In the genomic region with DNA sequence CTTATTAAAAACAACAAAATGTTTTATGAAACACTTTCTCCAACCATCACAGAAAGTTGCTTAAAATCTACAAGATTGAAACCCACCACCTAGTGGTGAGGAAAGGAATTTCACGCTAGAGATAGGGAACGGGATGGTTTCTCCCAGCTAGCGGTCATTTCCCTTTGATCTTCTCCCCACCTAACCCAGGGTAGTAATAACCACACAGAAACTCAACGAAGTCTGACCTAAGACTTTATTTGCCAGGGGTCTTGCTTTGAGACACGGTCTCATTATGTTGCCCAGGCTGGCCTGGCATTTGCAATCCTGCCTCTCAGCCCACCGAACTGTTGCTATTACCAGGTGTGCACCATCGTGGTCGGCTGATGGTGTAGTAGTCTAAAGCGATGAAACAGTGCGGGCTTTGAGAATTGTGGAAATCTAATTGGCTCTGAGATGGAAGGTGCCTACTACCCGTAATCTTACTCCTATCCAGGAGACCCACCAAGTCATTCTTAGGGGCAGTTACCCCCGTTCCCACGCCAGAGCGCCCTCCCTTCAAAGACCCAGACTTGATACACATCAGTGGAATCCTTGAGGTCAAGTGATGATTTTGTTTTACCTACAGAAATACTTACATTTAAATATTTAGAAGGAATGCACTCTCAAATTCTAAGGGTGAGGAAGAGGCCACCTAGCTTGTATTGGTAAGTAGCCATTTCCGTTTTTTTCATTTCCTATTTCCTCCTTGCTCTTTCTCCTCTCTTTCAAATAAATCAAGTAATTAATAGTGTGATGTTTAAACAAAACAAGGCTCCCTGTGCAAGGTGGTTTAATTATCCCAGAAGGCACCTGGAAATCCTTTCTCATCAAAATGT, we compare ENCODE assay signal across 8 mouse cellular contexts. TPM values are rescaled to one million over a fixed set of nuclear protein-coding genes. Genes with fewer than 3 reads are reported as not detected.
DNase-seq lines count a peak whose midpoint lies in the region; ATAC-seq lines count a peak whose summit lies in the region.

No protein-coding gene starts in this region.

- peak; percentile 31 to 81 for DNase-seq in adrenal gland, adult (ENCODE audit: inconsistent age in 2 of 2, low spot score in 1 of 2)
- no peak for DNase-seq in adrenal gland, postnatal 4 days (ENCODE audit: low spot score in 2 of 2)
- peak; percentile 83 for DNase-seq in adipocyte (ENCODE audit: low spot score)
- peak; percentile 81 for DNase-seq in embryonic facial prominence, embryonic 11.5 days (ENCODE audit: low spot score)
- DNase-seq in heart, postnatal 14 days = peak; percentile 7 to 33
- peak; percentile 51 for DNase-seq in layer of hippocampus, adult 11-12 months (ENCODE audit: low spot score)
- peak; percentile 20 for DNase-seq in lung, postnatal 25 days (ENCODE audit: low spot score)
- DNase-seq in retina, postnatal 7 days (ENCODE audit: low read depth, low spot score) = peak; percentile 55

- no peak overlapping the region for H3K9ac ChIP-seq in embryonic facial prominence, embryonic 11.5 days (replicated peaks; ENCODE audit: low read length)

- H3K9me3 ChIP-seq in embryonic facial prominence, embryonic 11.5 days (replicated peaks; ENCODE audit: control insufficient read depth, low read length) = no peaks in the 10 kb centered on the region

- H3K36me3 ChIP-seq in embryonic facial prominence, embryonic 11.5 days (replicated peaks; ENCODE audit: control insufficient read depth, insufficient read depth, low read depth, low read length) = no peaks in the 10 kb centered on the region

- H3K4me1 ChIP-seq in embryonic facial prominence, embryonic 11.5 days (ENCODE audit: control insufficient read depth, insufficient read depth, low read length) = no peaks in the 10 kb centered on the region; the same call in 1 of the 2 replicates

- 12% methylated on average over 15 of the region's 15 CpGs for WGBS in embryonic facial prominence, embryonic 11.5 days

- intact Hi-C loops in heart, postnatal 14 days (cut with DNase I) = loop anchor here (5.0 kb wide), 1 partner anchor 164 kb away; no protein-coding TSS in a partner anchor

- no peak overlapping the region for H3K4me2 ChIP-seq in embryonic facial prominence, embryonic 11.5 days (ENCODE audit: low read depth, low read length)

- no peak overlapping the region for H3K27ac ChIP-seq in embryonic facial prominence, embryonic 11.5 days (replicated peaks; ENCODE audit: low read depth, low read length)

- no peak overlapping the region for H3K4me3 ChIP-seq in embryonic facial prominence, embryonic 11.5 days (ENCODE audit: low read depth, low read length)

- no peaks in the 10 kb centered on the region for H3K27me3 ChIP-seq in embryonic facial prominence, embryonic 11.5 days (ENCODE audit: control insufficient read depth, insufficient read depth, low read length)

- ATAC-seq in embryonic facial prominence, embryonic 11.5 days (replicated peaks; ENCODE audit: insufficient number of reproducible peaks, low FRiP score, low TSS enrichment, low read depth) = no peak

RNA-seq across cellular contexts. Expression of a gene that starts 1.2 kb away (rescaled TPM):
- total RNA-seq in adrenal gland, postnatal 4 days (2021) = 10 to 100 TPM; 18.8 to 22.4 TPM
- 14.8 and 15.4 TPM in 2 replicates for polyA plus RNA-seq in embryonic facial prominence, embryonic 11.5 days (2014; fragmentation: Nextera tagmentation; extraction: Ambion mirVana)
- total RNA-seq in heart, postnatal 14 days (2021) = 10 to 100 TPM; 11.7 to 13.0 TPM

Comparison
In these comparisons a context has a peak if more than half of its experiments do, and no peak if none do; other contexts are left out.
1. DNase-seq: peak in adrenal gland, adult (2 of 2), adipocyte (single experiment), embryonic facial prominence, embryonic 11.5 days (single experiment), heart, postnatal 14 days (2 of 2), layer of hippocampus, adult 11-12 months (single experiment), lung, postnatal 25 days (single experiment) and retina, postnatal 7 days (single experiment); none in adrenal gland, postnatal 4 days (0 of 2).